ENCODE assay signal across 8 mouse cellular contexts in genomic region chr12:51830671-51831070, GRCm38 (mm10). TPM values are rescaled to one million over a fixed set of nuclear protein-coding genes. Genes with fewer than 3 reads are reported as not detected.
DNase-seq lines count a peak whose midpoint lies in the region; ATAC-seq and TF ChIP-seq lines count a peak whose summit lies in the region.

No protein-coding gene starts in this region.

- H3K4me2 ChIP-seq in kidney, embryonic 14.5 days (replicated peaks; ENCODE audit: low read depth, low read length): peak overlapping the region; percentile 78
- 0 out of 2 replicates have a peak overlapping the region, but pooled peaks have one; percentile 71 for H3K4me2 ChIP-seq in forebrain, embryonic 15.5 days (replicated peaks)
- H3K4me2 ChIP-seq in liver, embryonic 16.5 days (ENCODE audit: low read depth, low read length): peak overlapping the region; percentile 80

- peaks cover 4% of the 10 kb centered on the region; the same call in 1 of the 2 replicates for H3K36me3 ChIP-seq in kidney, embryonic 14.5 days (ENCODE audit: control insufficient read depth, insufficient read depth, low read length)
- H3K36me3 ChIP-seq in MEL (ENCODE audit: control insufficient read depth in 1 of 2, insufficient read depth in 2 of 2, low read length in 2 of 2): peaks cover 9 to 30% of the 10 kb centered on the region in 2 experiments
- H3K36me3 ChIP-seq in forebrain, embryonic 15.5 days: no peaks in the 10 kb centered on the region
- H3K36me3 ChIP-seq in liver, embryonic 16.5 days (ENCODE audit: control insufficient read depth, insufficient read depth): peaks cover 6% of the 10 kb centered on the region

- TF ChIP-seq POLR2A in MEL (IDR thresholded peaks at IDR 0.05; ENCODE audit: control insufficient read depth in 1 of 2, insufficient read depth in 1 of 2, low read depth in 1 of 2, low read length in 2 of 2, poor library complexity in 1 of 2): no peak

- H3K79me2 ChIP-seq in MEL (ENCODE audit: control insufficient read depth, insufficient read depth, low read length, poor library complexity): peaks cover 47% of the 10 kb centered on the region

- no peaks in the 10 kb centered on the region for H3K27me3 ChIP-seq in kidney, embryonic 14.5 days (ENCODE audit: control insufficient read depth, insufficient read depth, low read length)
- no peaks in the 10 kb centered on the region for H3K27me3 ChIP-seq in MEL (ENCODE audit: control insufficient read depth in 1 of 2, insufficient read depth in 2 of 2, low read length in 2 of 2)
- H3K27me3 ChIP-seq in forebrain, embryonic 15.5 days: no peaks in the 10 kb centered on the region
- no peaks in the 10 kb centered on the region for H3K27me3 ChIP-seq in liver, embryonic 16.5 days (ENCODE audit: control insufficient read depth, insufficient read depth, low read depth, low read length)

- no peaks in the 10 kb centered on the region for H3K9me3 ChIP-seq in kidney, embryonic 14.5 days (ENCODE audit: control insufficient read depth, low read length)
- H3K9me3 ChIP-seq in MEL (replicated peaks; ENCODE audit: insufficient read depth, low read length): no peaks in the 10 kb centered on the region
- no peaks in the 10 kb centered on the region for H3K9me3 ChIP-seq in forebrain, embryonic 15.5 days
- H3K9me3 ChIP-seq in liver, embryonic 16.5 days (replicated peaks; ENCODE audit: control insufficient read depth, low read length): no peaks in the 10 kb centered on the region

- no peak for TF ChIP-seq CTCF in MEL (IDR thresholded peaks at IDR 0.05 in 2 of 3, conservative IDR thresholded peaks at IDR 0.05 in 1 of 3; ENCODE audit: control insufficient read depth in 1 of 3, insufficient read depth in 1 of 3, low read depth in 2 of 3, low read length in 3 of 3, poor library complexity in 1 of 3, severe bottlenecking in 1 of 3)

- no peak for TF ChIP-seq EP300 in MEL (IDR thresholded peaks at IDR 0.05; ENCODE audit: low read depth in 1 of 2, low read length in 2 of 2)

- WGBS in kidney, embryonic 14.5 days: 95% methylated on average over 1 of the region's 1 CpGs
- 84% methylated on average over 1 of the region's 1 CpGs for WGBS in forebrain, embryonic 15.5 days
- 70% methylated on average over 1 of the region's 1 CpGs for WGBS in liver, embryonic 16.5 days (ENCODE audit: insufficient replicate concordance)

- peak overlapping the region; percentile 99; the same call in 1 of the 2 replicates for H3K4me3 ChIP-seq in kidney, embryonic 14.5 days (ENCODE audit: low read length)
- H3K4me3 ChIP-seq in MEL (ENCODE audit: control insufficient read depth in 1 of 2, insufficient read depth in 1 of 2, low read depth in 2 of 2, low read length in 2 of 2): peak overlapping the region in 1 of 2 experiments; percentile 86; a peak in 2 of 4 replicates
- no peak overlapping the region for H3K4me3 ChIP-seq in forebrain, embryonic 15.5 days
- peak overlapping the region; percentile 95 for H3K4me3 ChIP-seq in liver, embryonic 16.5 days (ENCODE audit: low read depth, low read length)

- H3K4me1 ChIP-seq in kidney, embryonic 14.5 days (ENCODE audit: control insufficient read depth, insufficient read depth, low read length): peaks cover 5% of the 10 kb centered on the region; the same call in 1 of the 2 replicates
- H3K4me1 ChIP-seq in MEL (ENCODE audit: control insufficient read depth in 1 of 2, insufficient read depth in 2 of 2, low read length in 2 of 2): peaks cover 17 to 18% of the 10 kb centered on the region in 2 experiments; a peak in 3 of 4 replicates
- H3K4me1 ChIP-seq in forebrain, embryonic 15.5 days: peaks cover 20% of the 10 kb centered on the region
- peaks cover 25% of the 10 kb centered on the region for H3K4me1 ChIP-seq in liver, embryonic 16.5 days (ENCODE audit: control insufficient read depth, low read depth, low read length)

- H3K27ac ChIP-seq in kidney, embryonic 14.5 days (ENCODE audit: low read depth, low read length): no peak overlapping the region
- H3K27ac ChIP-seq in MEL (ENCODE audit: control insufficient read depth, low read depth, low read length): peak overlapping the region; percentile 89
- no peak overlapping the region for H3K27ac ChIP-seq in forebrain, embryonic 15.5 days (replicated peaks)
- H3K27ac ChIP-seq in liver, embryonic 16.5 days (ENCODE audit: low read length): peak overlapping the region; percentile 100

- H3K9ac ChIP-seq in kidney, embryonic 14.5 days (ENCODE audit: low read depth, low read length): peak overlapping the region; percentile 99; the same call in 1 of the 2 replicates
- peak overlapping the region; percentile 99 for H3K9ac ChIP-seq in MEL (ENCODE audit: control insufficient read depth, low read depth, low read length, poor library complexity, severe bottlenecking)
- no peak overlapping the region; the same call in 1 of the 2 replicates for H3K9ac ChIP-seq in forebrain, embryonic 15.5 days (replicated peaks)
- H3K9ac ChIP-seq in liver, embryonic 16.5 days (ENCODE audit: low read depth, low read length): peak overlapping the region; percentile 100

- TF ChIP-seq RAD21 in MEL (IDR thresholded peaks at IDR 0.05; ENCODE audit: low read depth, low read length): no peak

- ATAC-seq in kidney, embryonic 14.5 days (ENCODE audit: low FRiP score, low TSS enrichment): no peak
- no peak for ATAC-seq in forebrain, embryonic 15.5 days (replicated peaks)
- ATAC-seq in liver, embryonic 16.5 days (ENCODE audit: low read depth): no peak

- no peak for DNase-seq in kidney, adult 11 months
- DNase-seq in MEL (ENCODE audit: low read depth, low spot score): no peak
- no peak for DNase-seq in cerebellum, postnatal 36 days
- DNase-seq in adrenal gland, adult 18-20 months (ENCODE audit: low spot score in 2 of 2): no peak
- no peak for DNase-seq in frontal cortex, adult 2 months (ENCODE audit: extremely low spot score in 1 of 2, low spot score in 1 of 2)

TF ChIP-seq in MEL, 35 proteins besides CTCF, POLR2A, EP300 and RAD21:
- TF ChIP-seq MAX (IDR thresholded peaks at IDR 0.05; ENCODE audit: low read length) (no peak), GABPA (IDR thresholded peaks at IDR 0.05; ENCODE audit: low read depth, low read length) (no peak), MYB (IDR thresholded peaks at IDR 0.05; ENCODE audit: low read depth, low read length) (no peak), USF1 (IDR thresholded peaks at IDR 0.05; ENCODE audit: low read depth, low read length) (no peak)

RNA-seq across cellular contexts. Expression of gene Hectd1, which starts 1.3 kb away (rescaled TPM):
- 36.0 and 51.6 TPM in 2 replicates for polyA plus RNA-seq in kidney, embryonic 14.5 days (2014; fragmentation: Nextera tagmentation; extraction: Ambion mirVana)
- total RNA-seq in MEL (2012; rRNA removed): 67.3 and 72.0 TPM in 2 replicates
- polyA plus RNA-seq in MEL (2012; ENCODE audit: insufficient read depth in 1 of 2, insufficient read length in 2 of 2, low read depth in 1 of 2, low replicate concordance in 2 of 2, missing spikeins in 1 of 2): 100 to 1,000 TPM in 1 of 2 experiments, 10 to 100 TPM in 1; 55.2 to 248 TPM
- polyA plus RNA-seq in forebrain, embryonic 15.5 days (2015; fragmentation: Nextera tagmentation; extraction: Ambion mirVana): 38.8 and 42.7 TPM in 2 replicates
- polyA plus RNA-seq in liver, embryonic 16.5 days (2015; fragmentation: Nextera tagmentation; extraction: Ambion mirVana): 23.6 and 24.6 TPM in 2 replicates
- total RNA-seq in adrenal gland, adult 18-20 months (2021): 10 to 100 TPM; 62.6 to 84.1 TPM
- 33.6 and 35.3 TPM in 2 replicates for polyA plus RNA-seq in frontal cortex, adult 2 months (2012; rRNA removed)

Comparison
In these comparisons a context has a peak if more than half of its experiments do, and no peak if none do; other contexts are left out.
1. H3K27ac ChIP-seq: peak in MEL (single experiment) and liver, embryonic 16.5 days (single experiment); none in kidney, embryonic 14.5 days (single experiment) and forebrain, embryonic 15.5 days (single experiment).
2. Peak in every context shown above with its lines, with median percentiles within 50 percentile points of each other: H3K4me2 ChIP-seq.